Mouse (Mus musculus) left cerebral cortex, postnatal 36 days (tissue): ENCODE data around the gene Creb5. TPM values are rescaled to one million over a fixed set of nuclear protein-coding genes. Genes with fewer than 3 reads are reported as not detected.

ENCODE experiments used
- DNase-seq, 2 experiments: peaks; one replicate each; pipeline ENCODE4 v3.0.0; 2021 to 2022; ENCODE audit warnings: low spot score in 2 of 2, mixed read lengths in 1 of 2
- intact Hi-C: fragments of 180-260 bp; cut with DNase I; formaldehyde crosslinking; loops from one replicate; pipeline ENCODE4 v1.15.1; 2025
- total RNA-seq, 2 experiments: library from RNA; stranded (reverse); gene quantifications; 2 replicates each; pipeline ENCODE4 v1.2.3; 2021

The Creb5 gene
- total RNA-seq, 2 experiments from 2014 or later, result 3.7 to 4.5 TPM

- DNase-seq, result no peak
- intact Hi-C loops, result no loop called here
Measured at GRCm38 (mm10) chr6:53469703-53470102, 182.6 kb downstream of the Creb5 start.

- intact Hi-C loops, result no loop called here
- DNase-seq, result no peak
Measured at GRCm38 (mm10) chr6:53470559-53470958, 183.5 kb downstream of the Creb5 start.

- no peak for DNase-seq
- intact Hi-C loops, result no loop called here
Measured at GRCm38 (mm10) chr6:53470999-53471591, 184.0 kb downstream of the Creb5 start.

- no peak for DNase-seq
- intact Hi-C loops, result no loop called here
Measured at GRCm38 (mm10) chr6:53472751-53473150, 185.7 kb downstream of the Creb5 start.

GRCm38 (mm10) chr6:53477501-53477900, 190.4 kb downstream of the Creb5 start:
- no peak for DNase-seq
- intact Hi-C loops, result no loop called here

- DNase-seq, result no peak
- intact Hi-C loops, result no loop called here
Measured at GRCm38 (mm10) chr6:53490917-53491316, 203.8 kb downstream of the Creb5 start.

GRCm38 (mm10) chr6:53491331-53491730, 204.3 kb downstream of the Creb5 start:
- no peak for DNase-seq
- intact Hi-C loops, result no loop called here

- intact Hi-C loops, result no loop called here
- DNase-seq, result no peak
Measured at GRCm38 (mm10) chr6:53493864-53494263, 206.8 kb downstream of the Creb5 start.

- intact Hi-C loops, result no loop called here
- DNase-seq, result no peak
Measured at GRCm38 (mm10) chr6:53495667-53496066, 208.6 kb downstream of the Creb5 start.

- DNase-seq, result no peak
- intact Hi-C loops, result no loop called here
Measured at GRCm38 (mm10) chr6:53496325-53496753, 209.3 kb downstream of the Creb5 start.

- intact Hi-C loops, result no loop called here
- DNase-seq, result no peak
Measured at GRCm38 (mm10) chr6:53497904-53498536, 210.9 kb downstream of the Creb5 start.

GRCm38 (mm10) chr6:53499621-53500295, 212.7 kb downstream of the Creb5 start:
- no peak for DNase-seq
- intact Hi-C loops, result no loop called here

GRCm38 (mm10) chr6:53501236-53501635, 214.2 kb downstream of the Creb5 start:
- DNase-seq, result no peak
- intact Hi-C loops, result no loop called here

GRCm38 (mm10) chr6:53506947-53507564, 220.0 kb downstream of the Creb5 start:
- intact Hi-C loops, result no loop called here
- no peak for DNase-seq

- DNase-seq, result no peak
- intact Hi-C loops, result no loop called here
Measured at GRCm38 (mm10) chr6:53508847-53509494, 221.9 kb downstream of the Creb5 start.

GRCm38 (mm10) chr6:53510005-53510404, 222.9 kb downstream of the Creb5 start:
- no peak for DNase-seq
- intact Hi-C loops, result no loop called here

GRCm38 (mm10) chr6:53512226-53512625, 225.2 kb downstream of the Creb5 start:
- intact Hi-C loops, result no loop called here
- no peak for DNase-seq

GRCm38 (mm10) chr6:53513380-53513779, 226.3 kb downstream of the Creb5 start:
- DNase-seq, result no peak
- intact Hi-C loops, result no loop called here

GRCm38 (mm10) chr6:53514862-53515261, 227.8 kb downstream of the Creb5 start:
- no peak for DNase-seq
- intact Hi-C loops, result no loop called here

GRCm38 (mm10) chr6:53515611-53516010, 228.5 kb downstream of the Creb5 start:
- DNase-seq, result no peak
- intact Hi-C loops, result no loop called here
